Mouse (Mus musculus) small intestine, adult 2 months (tissue): ENCODE measurements around the gene Trim40. TPM values are rescaled to one million over a fixed set of nuclear protein-coding genes. Genes with fewer than 3 reads are reported as not detected.

Experiments used
- H3K27ac ChIP-seq: fragments of 200-500 bp; 2 replicates; pipeline ENCODE4 v1.5.1; 2012; ENCODE audit warnings: low read depth, low read length, control low read depth, inconsistent platforms; ENCODE audit not compliant: insufficient read depth
- H3K27me3 ChIP-seq: fragments of 200-500 bp; 2 replicates; pipeline ENCODE4 v1.6.1; 2012; ENCODE audit warnings: mild to moderate bottlenecking, moderate library complexity, low read length, inconsistent platforms; ENCODE audit not compliant: control insufficient read depth, insufficient read depth
- H3K36me3 ChIP-seq: fragments of 200-500 bp; 2 replicates; pipeline ENCODE4 v1.6.1; 2012; ENCODE audit warnings: mild to moderate bottlenecking, low read length, control low read depth, inconsistent platforms; ENCODE audit not compliant: control insufficient read depth, insufficient read depth
- H3K4me1 ChIP-seq: fragments of 200-500 bp; 2 replicates; pipeline ENCODE4 v1.6.1; 2012; ENCODE audit warnings: low read length, inconsistent platforms, mixed read lengths; ENCODE audit not compliant: control insufficient read depth, insufficient read depth, insufficient read length
- H3K4me3 ChIP-seq: fragments of 200-500 bp; 2 replicates; pipeline ENCODE4 v1.5.1; 2012; ENCODE audit warnings: low read depth, mild to moderate bottlenecking, control low read depth, inconsistent platforms, low read length, moderate library complexity
- CTCF ChIP-seq: fragments of 200-500 bp; IDR thresholded peaks from 2 replicates; pipeline ENCODE4 v1.5.1; 2012; ENCODE audit warnings: low read depth, mild to moderate bottlenecking, control low read depth, inconsistent platforms, low read length, moderate library complexity, mixed read lengths; ENCODE audit not compliant: insufficient replicate concordance, insufficient read length; ENCODE audit errors: extremely low read depth
- POLR2A ChIP-seq: fragments of 200-500 bp; IDR thresholded peaks from 2 replicates; pipeline ENCODE4 v1.6.1; 2012; ENCODE audit warnings: low read depth, mild to moderate bottlenecking, control low read depth, inconsistent platforms, low read length, moderate library complexity
- WGBS: fragments of 180-500 bp; shearing (Covaris S2); methylation state at CpG from one replicate; pipeline ENCODE4 v1.1.7; 2018; 5-methylcytosine and 5-hydroxymethylcytosine counted together
- polyA plus RNA-seq: library from polyadenylated mRNA; depleted of rRNA; stranded (reverse); fragments of >200 nt; gene quantifications from 2 replicates; pipeline ENCODE4 v1.2.3, GENCODE M21; 2012

Gene Trim40
- polyA plus RNA-seq, 1 experiment, result 42.3 TPM

- Histone ChIP-seq H3K27ac (no peak overlapping the region), H3K4me3 (no peak overlapping the region), H3K27me3 (no peaks in the 10 kb centered on the region), H3K4me1 (peaks cover 1% of the 10 kb centered on the region; the same call in 1 of the 2 replicates), H3K36me3 (peaks cover 47% of the 10 kb centered on the region)
- no peak for TF ChIP-seq POLR2A
- TF ChIP-seq CTCF, result no peak
- WGBS, result 49% methylated on average over 3 of the region's 3 CpGs
These were observed 13.7 kb upstream of the Trim40 start for GRCm38 (mm10) chr17:36903651-36904050.

- Histone ChIP-seq H3K36me3 (peaks cover 22% of the 10 kb centered on the region), H3K27me3 (no peaks in the 10 kb centered on the region), H3K4me1 (peaks cover 3% of the 10 kb centered on the region; the same call in 1 of the 2 replicates), H3K4me3 (peak overlapping the region; percentile 9; the same call in 1 of the 2 replicates), H3K27ac (no peak overlapping the region)
- no peak for TF ChIP-seq CTCF
- TF ChIP-seq POLR2A, result no peak
- WGBS, result 9% methylated on average over 1 of the region's 1 CpGs
These were observed 10.8 kb upstream of the Trim40 start for GRCm38 (mm10) chr17:36900691-36901090.

- peak; percentile 39; the same call in 1 of the 2 replicates for TF ChIP-seq POLR2A
- TF ChIP-seq CTCF, result no peak
- peaks cover 15% of the 10 kb centered on the region for H3K36me3 ChIP-seq
- peak overlapping the region; percentile 72 for H3K4me3 ChIP-seq
- 35% methylated on average over 5 of the region's 5 CpGs for WGBS
- H3K27ac ChIP-seq, result peak overlapping the region; percentile 85
- no peaks in the 10 kb centered on the region for H3K27me3 ChIP-seq
- peaks cover 2% of the 10 kb centered on the region; the same call in 1 of the 2 replicates for H3K4me1 ChIP-seq
These were observed 10.1 kb upstream of the Trim40 start for GRCm38 (mm10) chr17:36900001-36900400.

- peaks cover 11% of the 10 kb centered on the region for H3K36me3 ChIP-seq
- H3K4me1 ChIP-seq, result peaks cover 2% of the 10 kb centered on the region; the same call in 1 of the 2 replicates
- TF ChIP-seq POLR2A, result no peak
- peak; percentile 9; the same call in 1 of the 2 replicates for TF ChIP-seq CTCF
- WGBS, result 54% methylated on average over 4 of the region's 4 CpGs
- H3K27ac ChIP-seq, result peak overlapping the region; percentile 85
- no peaks in the 10 kb centered on the region for H3K27me3 ChIP-seq
- H3K4me3 ChIP-seq, result peak overlapping the region; percentile 72
These were observed 9.5 kb upstream of the Trim40 start for GRCm38 (mm10) chr17:36899376-36899775.

- H3K27ac ChIP-seq, result peak within 1 kb of the TSS; percentile 99
- H3K27me3 ChIP-seq, result no peaks in the 10 kb centered on the region
- TF ChIP-seq POLR2A (no peak), CTCF (no peak)
- 16% methylated on average over 6 of the region's 6 CpGs for WGBS
- H3K36me3 ChIP-seq, result peaks cover 5% of the 10 kb centered on the region
- H3K4me1 ChIP-seq, result peaks cover 6% of the 10 kb centered on the region; the same call in 1 of the 2 replicates
- H3K4me3 ChIP-seq, result peak within 1 kb of the TSS; percentile 63
These were observed 7.8 kb upstream of the Trim40 start, which contains the start of gene Trim31 for GRCm38 (mm10) chr17:36897552-36898205. TSS of gene Trim31 (plus strand) at chr17:36898118.

GRCm38 (mm10) chr17:36897065-36897464 is 7.1 kb upstream of the Trim40 start:
- TF ChIP-seq POLR2A (no peak), CTCF (no peak)

GRCm38 (mm10) chr17:36896583-36896982 is 6.7 kb upstream of the Trim40 start:
- no peak overlapping the region for H3K4me3 ChIP-seq
- no peak for TF ChIP-seq POLR2A
- 0 out of 2 replicates have a peak, but pooled peaks have one; percentile 28 for TF ChIP-seq CTCF
- peaks cover 2% of the 10 kb centered on the region; the same call in 1 of the 2 replicates for H3K36me3 ChIP-seq
- H3K27ac ChIP-seq, result peak overlapping the region; percentile 79; the same call in 1 of the 2 replicates
- H3K4me1 ChIP-seq, result peaks cover 6% of the 10 kb centered on the region; the same call in 1 of the 2 replicates
- H3K27me3 ChIP-seq, result no peaks in the 10 kb centered on the region
- WGBS, result 43% methylated on average over 1 of the region's 1 CpGs

More at GRCm38 (mm10) chr17:36897065-36897464, 7.1 kb upstream of the Trim40 start:
- H3K36me3 ChIP-seq, result peaks cover 5% of the 10 kb centered on the region
- H3K4me3 ChIP-seq, result no peak overlapping the region
- no peaks in the 10 kb centered on the region for H3K27me3 ChIP-seq
- peak overlapping the region; percentile 99 for H3K27ac ChIP-seq
- H3K4me1 ChIP-seq, result peaks cover 6% of the 10 kb centered on the region; the same call in 1 of the 2 replicates
